Mouse (Mus musculus) left cerebral cortex, postnatal 25 days (tissue): ENCODE measurements around the gene Tjap1. TPM values are rescaled to one million over a fixed set of nuclear protein-coding genes. Genes with fewer than 3 reads are reported as not detected.

Experiments used
- DNase-seq, 2 experiments: peaks; one replicate each; pipeline ENCODE4 v3.0.0; 2022; ENCODE audit warnings: low spot score in 2 of 2, mixed read lengths in 1 of 2
- intact Hi-C: fragments of 180-260 bp; cut with DNase I; formaldehyde crosslinking; loops from one replicate; pipeline ENCODE4 v1.15.1; 2025
- total RNA-seq, 2 experiments: library from RNA; stranded (reverse); gene quantifications; 2 replicates each; pipeline ENCODE4 v1.2.3; 2021

Gene Tjap1
- total RNA-seq, 2 experiments from 2014 or later = 43.9 to 44.9 TPM

- no peak for DNase-seq
- intact Hi-C loops = no loop called here
Observed at GRCm38 (mm10) chr17:46262201-46262694, 20.6 kb downstream of the Tjap1 start.

DNA sequence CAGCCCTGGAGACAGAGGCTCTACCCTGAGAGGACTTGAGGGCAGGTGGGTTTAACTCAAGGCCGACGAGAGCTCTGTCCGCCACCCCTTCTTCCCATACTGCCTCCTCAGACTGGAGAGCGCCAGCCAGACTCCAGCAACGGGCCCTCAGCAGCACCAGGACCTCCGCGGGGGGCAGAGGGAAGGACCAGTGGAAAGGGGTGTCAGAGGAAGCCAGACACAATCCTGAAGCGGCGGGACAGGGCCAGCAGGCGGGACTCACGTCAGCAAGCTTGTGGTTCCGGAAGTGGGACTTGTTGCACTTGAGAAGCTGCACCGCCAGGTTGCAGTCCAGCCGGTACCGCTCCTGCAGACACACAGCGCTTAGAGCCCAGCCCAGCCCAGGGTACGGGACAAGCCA is 23.2 kb downstream of the Tjap1 start:
- intact Hi-C loops = no loop called here
- no peak for DNase-seq

GRCm38 (mm10) chr17:46258279-46259053 is 24.4 kb downstream of the Tjap1 start:
- intact Hi-C loops = no loop called here
- no peak for DNase-seq

GRCm38 (mm10) chr17:46255147-46255546 is 27.7 kb downstream of the Tjap1 start:
- intact Hi-C loops = no loop called here
- DNase-seq = no peak

- intact Hi-C loops = no loop called here
Observed at GRCm38 (mm10) chr17:46254106-46254505, 28.7 kb downstream of the Tjap1 start.

DNA sequence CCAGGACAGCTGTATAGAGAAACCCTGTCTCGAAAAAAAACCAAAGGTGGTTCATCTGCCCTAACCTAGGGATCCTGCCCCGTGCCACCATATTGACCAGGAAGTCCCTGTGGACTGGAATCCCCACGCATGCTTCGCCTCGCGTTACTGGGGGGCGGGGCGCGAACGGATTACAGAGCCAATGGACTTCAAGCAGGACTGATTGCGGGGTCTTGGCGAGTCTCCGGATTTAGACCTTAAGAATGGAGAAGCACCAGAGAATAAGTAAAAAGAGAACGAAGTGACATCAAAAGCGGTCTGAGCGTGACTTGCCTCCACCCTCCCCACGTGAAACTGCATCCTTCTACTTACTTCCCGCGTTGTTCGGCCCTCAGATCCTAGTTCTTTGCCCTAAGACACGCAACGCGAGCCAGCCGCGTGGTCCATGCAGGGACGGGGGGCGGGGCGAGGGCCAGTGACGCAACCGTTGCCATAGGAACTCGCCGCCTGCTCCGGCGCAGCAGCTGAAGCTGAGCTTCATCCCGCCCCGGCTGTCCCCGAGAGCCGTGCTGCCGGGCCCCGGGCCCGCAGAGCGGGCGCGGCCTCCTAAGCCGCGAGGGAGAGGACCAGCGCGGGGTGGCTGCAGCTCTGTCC is 29.3 kb downstream of the Tjap1 start, which contains the start of gene Lrrc73:
Gene Lrrc73 (plus strand): TSS at position 80 of the 633 bp plus-strand sequence.
- DNase-seq = peak; percentile 94 to 97
- intact Hi-C loops = no loop called here

More at GRCm38 (mm10) chr17:46254106-46254505, 28.7 kb downstream of the Tjap1 start:
- peak; percentile 46 to 47 for DNase-seq

GRCm38 (mm10) chr17:46252571-46253451 is 30.0 kb downstream of the Tjap1 start:
- peak; percentile 39 to 56 for DNase-seq
- intact Hi-C loops = no loop called here

GRCm38 (mm10) chr17:46251174-46251573 is 31.7 kb downstream of the Tjap1 start:
- DNase-seq = no peak
- intact Hi-C loops = no loop called here

GRCm38 (mm10) chr17:46248189-46248522 is 34.7 kb downstream of the Tjap1 start:
- intact Hi-C loops = loop anchor here (2.0 kb wide), 1 partner anchor 43 kb away; no protein-coding TSS in a partner anchor
- DNase-seq = no peak

- DNase-seq = peak; percentile 97 to 98
- intact Hi-C loops = loop anchor here (2.0 kb wide), 1 partner anchor 43 kb away; no protein-coding TSS in a partner anchor
Observed at GRCm38 (mm10) chr17:46247512-46248188, 35.2 kb downstream of the Tjap1 start, which contains the start of the genes Polr1c and Yipf3. Gene Polr1c (minus strand): TSS chr17:46248054. Gene Yipf3 (plus strand): TSS chr17:46248080.

DNA sequence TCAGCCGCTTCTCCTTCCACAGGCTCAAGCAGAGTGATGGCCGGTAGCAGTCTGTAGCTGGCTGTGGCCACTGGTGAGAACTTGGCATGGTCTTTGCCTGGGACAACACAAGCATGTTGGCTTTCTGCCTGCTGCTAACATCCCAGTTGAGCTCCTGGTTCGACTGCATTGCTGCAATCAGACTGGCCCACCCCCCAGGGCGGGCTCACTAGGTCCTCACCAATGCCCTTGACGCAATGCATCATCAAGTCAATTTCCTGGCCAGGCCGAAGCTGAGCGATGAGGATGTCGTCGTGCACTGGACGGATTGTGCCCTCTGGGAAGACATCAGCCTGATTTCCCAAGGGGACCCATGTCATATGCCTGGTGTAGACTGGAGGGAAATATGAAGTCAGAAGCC is 38.2 kb downstream of the Tjap1 start:
- DNase-seq = no peak
- intact Hi-C loops = no loop called here

DNA sequence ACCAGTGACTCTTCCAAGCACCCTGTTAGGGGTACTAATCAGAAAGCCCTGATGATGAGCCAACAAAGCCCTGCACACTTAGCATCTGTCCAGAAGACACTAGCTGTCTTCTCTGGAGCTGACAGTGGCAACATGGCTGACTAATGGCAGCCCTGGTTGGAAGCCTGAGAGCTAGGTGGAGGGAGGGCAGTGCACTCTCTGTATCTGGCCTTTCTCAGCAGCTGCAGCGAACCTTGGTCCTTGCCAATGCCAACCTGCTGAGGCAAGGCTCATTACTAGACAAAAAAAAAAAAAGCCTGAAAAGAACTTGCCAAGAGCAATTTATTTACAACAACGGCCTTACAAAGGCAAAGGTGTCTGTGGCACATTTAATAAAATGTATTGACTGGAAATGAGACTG is 39.2 kb downstream of the Tjap1 start:
- no peak for DNase-seq
- intact Hi-C loops = no loop called here

GRCm38 (mm10) chr17:46242993-46243392 is 39.8 kb downstream of the Tjap1 start:
- no peak for DNase-seq
- intact Hi-C loops = no loop called here

- no peak for DNase-seq
- intact Hi-C loops = no loop called here
Observed at GRCm38 (mm10) chr17:46242274-46242673, 40.6 kb downstream of the Tjap1 start.

GRCm38 (mm10) chr17:46241471-46241870 is 41.4 kb downstream of the Tjap1 start:
- intact Hi-C loops = no loop called here

DNA sequence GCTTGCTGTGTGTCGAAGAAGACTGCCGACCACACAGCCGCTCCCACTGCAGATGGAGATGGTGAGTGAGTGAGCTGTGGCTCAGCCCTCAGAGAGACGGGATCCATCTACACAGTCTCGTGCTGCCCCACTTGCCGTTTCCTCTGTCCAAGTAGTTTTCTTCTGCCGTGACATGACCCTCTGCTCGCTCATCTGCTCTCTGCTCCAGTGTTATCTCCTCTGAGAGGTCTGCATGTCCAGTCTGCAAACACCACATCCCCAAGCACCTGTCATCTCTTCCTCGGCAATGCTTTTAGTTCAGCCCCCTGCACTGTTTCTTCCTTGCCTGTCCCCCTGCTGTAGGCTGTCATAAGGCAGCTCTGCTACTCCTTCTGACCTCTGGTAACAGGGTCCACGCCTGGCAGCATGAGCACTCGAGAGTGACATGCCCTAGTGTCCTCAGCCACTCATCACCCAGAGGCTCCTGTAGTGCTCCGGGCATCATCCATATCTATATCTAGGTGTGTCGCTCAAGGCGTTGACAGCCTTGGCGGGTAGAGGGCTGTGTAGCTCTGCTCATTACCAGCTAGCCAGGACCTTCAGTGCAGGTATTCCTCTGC is 43.2 kb downstream of the Tjap1 start:
- DNase-seq = no peak
- intact Hi-C loops = no loop called here

More at GRCm38 (mm10) chr17:46241471-46241870, 41.4 kb downstream of the Tjap1 start:
- DNase-seq = no peak

DNA sequence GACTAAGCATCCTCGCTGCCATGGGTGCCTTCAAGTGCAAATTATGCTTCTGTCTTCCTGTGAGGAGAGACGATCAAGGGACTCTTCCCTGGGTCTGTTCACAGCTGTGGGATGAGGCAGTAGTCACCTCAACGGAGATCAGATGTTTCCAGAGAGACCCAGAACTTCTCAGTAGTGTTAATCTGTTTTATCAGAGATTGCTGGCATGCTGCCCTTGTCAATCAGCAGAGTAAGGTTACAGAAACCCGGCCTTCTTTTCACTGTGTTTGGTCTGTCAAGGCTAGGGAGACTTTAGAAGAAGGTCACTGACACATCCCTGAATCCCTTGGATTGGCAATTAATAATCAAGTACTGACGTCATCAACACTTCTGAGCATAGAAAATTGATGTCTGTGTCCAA is 45.3 kb downstream of the Tjap1 start:
- intact Hi-C loops = no loop called here
- no peak for DNase-seq

DNA sequence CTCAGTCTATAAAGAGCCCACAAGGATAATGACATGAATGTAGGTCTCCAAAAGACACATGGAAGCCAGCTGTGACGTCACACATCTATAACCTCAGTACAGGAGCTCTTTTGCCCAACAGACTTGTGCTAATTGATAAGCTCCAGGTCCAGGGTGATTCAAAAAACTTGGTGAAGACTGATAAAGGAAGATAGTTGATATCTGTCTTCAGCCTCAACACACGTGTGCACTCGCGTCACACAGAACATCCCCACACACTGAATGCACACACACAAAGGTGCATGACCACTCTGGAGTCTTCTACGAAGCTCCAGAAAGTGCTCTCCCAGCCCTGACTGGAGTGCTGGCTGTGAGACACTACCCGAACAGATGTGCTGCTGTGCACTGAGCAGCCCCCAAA is 45.7 kb downstream of the Tjap1 start:
- no peak for DNase-seq
- intact Hi-C loops = no loop called here

- intact Hi-C loops = no loop called here
- no peak for DNase-seq
Observed at GRCm38 (mm10) chr17:46236067-46236466, 46.8 kb downstream of the Tjap1 start.
